14 mouse cellular contexts compared by ENCODE assay signal in genomic region chr11:94175288-94175687, GRCm38 (mm10). TPM values are rescaled to one million over a fixed set of nuclear protein-coding genes. Genes with fewer than 3 reads are reported as not detected.
DNase-seq lines count a peak whose midpoint lies in the region; ATAC-seq and TF ChIP-seq lines count a peak whose summit lies in the region.
"Had no signal": no experiment of that assay in that cellular context is flagged by ENCODE, and none has a peak within 500 bp of the region (broad histone marks: within the 10 kb centered on the region; RNA-seq: fewer than 3 reads in every experiment).

No protein-coding gene starts in this region.

- no peak for DNase-seq in heart, postnatal 4 days
- no peak for DNase-seq in lung, adult 2 months
- no peak for DNase-seq in embryonic facial prominence, embryonic 10.5 days (ENCODE audit: low spot score)
- DNase-seq in frontal cortex, adult 2 months (ENCODE audit: extremely low spot score in 1 of 2, low spot score in 1 of 2) = no peak
- DNase-seq in layer of hippocampus, adult 9-10 months (ENCODE audit: low spot score) = no peak
- DNase-seq: heart, adult 11 months; layer of hippocampus, postnatal 36 days; liver, embryonic 13.5 days; right cerebral cortex, adult 18-20 months had no signal

- H3K36me3 ChIP-seq in heart, embryonic 14.5 days (ENCODE audit: control insufficient read depth, insufficient read depth, low read length) = no peaks in the 10 kb centered on the region
- no peaks in the 10 kb centered on the region for H3K36me3 ChIP-seq in lung, embryonic 16.5 days (ENCODE audit: control insufficient read depth, insufficient read depth, low read length)
- H3K36me3 ChIP-seq in embryonic facial prominence, embryonic 10.5 days (replicated peaks) = no peaks in the 10 kb centered on the region
- no peaks in the 10 kb centered on the region for H3K36me3 ChIP-seq in stomach, embryonic 16.5 days (ENCODE audit: control insufficient read depth, insufficient read depth, low read length)
- H3K36me3 ChIP-seq: liver, embryonic 13.5 days; neural tube, embryonic 13.5 days had no signal

- H3K4me3 ChIP-seq in heart, embryonic 14.5 days (ENCODE audit: control insufficient read depth in 1 of 2, insufficient read depth in 1 of 2, low read depth in 1 of 2, low read length in 2 of 2) = no peak overlapping the region
- H3K4me3 ChIP-seq in lung, embryonic 16.5 days (ENCODE audit: low read length) = no peak overlapping the region
- no peak overlapping the region for H3K4me3 ChIP-seq in lung, adult 2 months (replicated peaks; ENCODE audit: extremely low read depth, low read depth, low read length)
- H3K4me3 ChIP-seq in embryonic facial prominence, embryonic 10.5 days = no peak overlapping the region
- no peak overlapping the region for H3K4me3 ChIP-seq in stomach, embryonic 16.5 days (replicated peaks; ENCODE audit: low read length)
- H3K4me3 ChIP-seq: liver, embryonic 13.5 days; neural tube, embryonic 13.5 days had no signal

- H3K4me2 ChIP-seq in heart, embryonic 14.5 days (ENCODE audit: low read length) = no peak overlapping the region
- H3K4me2 ChIP-seq in lung, embryonic 16.5 days (ENCODE audit: low read depth, low read length) = no peak overlapping the region
- no peak overlapping the region for H3K4me2 ChIP-seq in stomach, embryonic 16.5 days (ENCODE audit: low read depth, low read length)
- H3K4me2 ChIP-seq: liver, embryonic 13.5 days; midbrain, embryonic 11.5 days; neural tube, embryonic 13.5 days had no signal

- H3K4me1 ChIP-seq in heart, embryonic 14.5 days (ENCODE audit: control insufficient read depth in 2 of 2, insufficient read depth in 2 of 2, low read length in 2 of 2) = peaks cover 16 to 28% of the 10 kb centered on the region in 2 experiments
- H3K4me1 ChIP-seq in lung, embryonic 16.5 days (replicated peaks; ENCODE audit: control insufficient read depth, insufficient read depth, low read length) = peaks cover 10% of the 10 kb centered on the region
- H3K4me1 ChIP-seq in lung, adult 2 months (ENCODE audit: control insufficient read depth, insufficient read depth, low read length) = no peaks in the 10 kb centered on the region; the same call in 1 of the 2 replicates
- H3K4me1 ChIP-seq in embryonic facial prominence, embryonic 10.5 days = peaks cover 12% of the 10 kb centered on the region
- H3K4me1 ChIP-seq in stomach, embryonic 16.5 days (ENCODE audit: control insufficient read depth, insufficient read depth, low read length) = peaks cover 30% of the 10 kb centered on the region

- peak overlapping the region in 1 of 2 experiments; percentile 71; a peak in 3 of 4 replicates for H3K27ac ChIP-seq in heart, embryonic 14.5 days (replicated peaks in 1 of 2; ENCODE audit: control insufficient read depth in 1 of 2, insufficient read depth in 1 of 2, low read depth in 2 of 2, low read length in 2 of 2)
- peak overlapping the region; percentile 91 for H3K27ac ChIP-seq in lung, embryonic 16.5 days (ENCODE audit: low read length)
- H3K27ac ChIP-seq in embryonic facial prominence, embryonic 10.5 days (replicated peaks) = peak overlapping the region; percentile 7
- H3K27ac ChIP-seq in stomach, embryonic 16.5 days (ENCODE audit: low read length) = peak overlapping the region; percentile 79
- H3K27ac ChIP-seq: liver, embryonic 13.5 days; neural tube, embryonic 13.5 days had no signal

- no peaks in the 10 kb centered on the region for H3K9me3 ChIP-seq in heart, embryonic 14.5 days (ENCODE audit: control insufficient read depth, low read length)
- H3K9me3 ChIP-seq in lung, embryonic 16.5 days (ENCODE audit: control insufficient read depth, low read length) = no peaks in the 10 kb centered on the region
- no peaks in the 10 kb centered on the region for H3K9me3 ChIP-seq in embryonic facial prominence, embryonic 10.5 days
- no peaks in the 10 kb centered on the region for H3K9me3 ChIP-seq in stomach, embryonic 16.5 days (replicated peaks; ENCODE audit: control insufficient read depth, low read length)
- H3K9me3 ChIP-seq: liver, embryonic 13.5 days; neural tube, embryonic 13.5 days had no signal

- WGBS in heart, embryonic 14.5 days = 82% methylated on average over 7 of the region's 7 CpGs
- WGBS in lung, embryonic 16.5 days = 55% methylated on average over 7 of the region's 7 CpGs
- 74% methylated on average over 7 of the region's 7 CpGs for WGBS in lung, adult 2 months
- 53% methylated on average over 7 of the region's 7 CpGs for WGBS in embryonic facial prominence, embryonic 10.5 days
- 58% methylated on average over 7 of the region's 7 CpGs for WGBS in stomach, embryonic 16.5 days

- TF ChIP-seq CTCF in lung, adult 2 months (IDR thresholded peaks at IDR 0.05; ENCODE audit: insufficient read depth, low read length) = no peak

- H3K9ac ChIP-seq in heart, embryonic 14.5 days (ENCODE audit: low read length) = peak overlapping the region; percentile 46
- H3K9ac ChIP-seq in lung, embryonic 16.5 days (ENCODE audit: low read length) = no peak overlapping the region; the same call in 1 of the 2 replicates
- H3K9ac ChIP-seq in stomach, embryonic 16.5 days (ENCODE audit: low read length) = peak overlapping the region; percentile 46; the same call in 1 of the 2 replicates
- H3K9ac ChIP-seq: liver, embryonic 13.5 days; neural tube, embryonic 13.5 days had no signal

- no peaks in the 10 kb centered on the region for H3K27me3 ChIP-seq in heart, embryonic 14.5 days (ENCODE audit: control insufficient read depth, insufficient read depth, low read length)
- H3K27me3 ChIP-seq in lung, embryonic 16.5 days (ENCODE audit: control insufficient read depth, insufficient read depth, low read depth, low read length) = no peaks in the 10 kb centered on the region
- no peaks in the 10 kb centered on the region for H3K27me3 ChIP-seq in embryonic facial prominence, embryonic 10.5 days (replicated peaks; ENCODE audit: low read depth, poor library complexity, severe bottlenecking)
- H3K27me3 ChIP-seq in stomach, embryonic 16.5 days (ENCODE audit: control insufficient read depth, insufficient read depth, low read length) = no peaks in the 10 kb centered on the region
- H3K27me3 ChIP-seq: neural tube, embryonic 13.5 days had no signal

- no peak for TF ChIP-seq POLR2A in lung, adult 2 months (IDR thresholded peaks at IDR 0.05; ENCODE audit: borderline replicate concordance, extremely low read depth, low read depth, low read length)

- ATAC-seq in heart, embryonic 14.5 days (ENCODE audit: insufficient number of reproducible peaks, insufficient read depth, low FRiP score, low read depth) = no peak
- ATAC-seq in lung, embryonic 16.5 days (ENCODE audit: low read depth) = peak; percentile 18; the same call in 1 of the 2 replicates
- ATAC-seq in stomach, embryonic 16.5 days (ENCODE audit: insufficient read depth, low FRiP score) = no peak

RNA-seq across cellular contexts. Expression of gene Tob1, which starts 36.0 kb away (rescaled TPM):
- 38.2 and 40.9 TPM in 2 replicates for polyA plus RNA-seq in heart, embryonic 14.5 days (2014; fragmentation: Nextera tagmentation; extraction: Ambion mirVana)
- total RNA-seq in heart, postnatal 4 days (2021) = 10 to 100 TPM; 62.2 to 69.9 TPM
- 25.8 and 28.9 TPM in 2 replicates for polyA plus RNA-seq in lung, embryonic 16.5 days (2015; fragmentation: Nextera tagmentation; extraction: Ambion mirVana)
- polyA plus RNA-seq in lung, adult 2 months (2012; rRNA removed) = 27.9 and 37.2 TPM in 2 replicates
- 18.4 and 22.1 TPM in 2 replicates for polyA plus RNA-seq in embryonic facial prominence, embryonic 10.5 days (2016; fragmentation: Nextera tagmentation; extraction: Ambion mirVana)
- polyA plus RNA-seq in stomach, embryonic 16.5 days (2015; fragmentation: Nextera tagmentation; extraction: Ambion mirVana) = 35.9 and 42.3 TPM in 2 replicates
- 44.4 and 45.5 TPM in 2 replicates for polyA plus RNA-seq in frontal cortex, adult 2 months (2012; rRNA removed)
